Mouse (Mus musculus) hindbrain, embryonic 13.5 days (tissue): ENCODE data around the gene G6pc. TPM values are rescaled to one million over a fixed set of nuclear protein-coding genes. Genes with fewer than 3 reads are reported as not detected.
"Not testable (repeated sequence)": the region's sequence is repeated elsewhere in the genome, so short reads cannot be mapped to it uniquely, and the experiment has no call there.

Experiments
- ATAC-seq: fragments of 200-750 bp; cut with Nextera tagmentation; 2 replicates; pipeline ENCODE4 v1.8.0; 2017; ENCODE audit warnings: moderate TSS enrichment; ENCODE audit not compliant: low FRiP score
- H3K27ac ChIP-seq: fragments of 300-500 bp; sonication (generic); 2 replicates; pipeline ENCODE4 v1.5.1; 2015; ENCODE audit warnings: inconsistent platforms, mild to moderate bottlenecking, moderate library complexity
- H3K27me3 ChIP-seq: fragments of 300-500 bp; sonication (generic); 2 replicates; pipeline ENCODE4 v1.6.1; 2015; ENCODE audit warnings: mild to moderate bottlenecking, inconsistent platforms
- H3K36me3 ChIP-seq: fragments of 300-500 bp; sonication (generic); 2 replicates; pipeline ENCODE4 v1.6.1; 2015; ENCODE audit warnings: mild to moderate bottlenecking, inconsistent platforms
- H3K4me1 ChIP-seq: fragments of 300-500 bp; sonication (generic); replicated peaks from 2 replicates; pipeline ENCODE4 v1.6.1; 2015; ENCODE audit warnings: inconsistent platforms
- H3K4me2 ChIP-seq: fragments of 300-500 bp; sonication (generic); 2 replicates; pipeline ENCODE4 v1.6.1; 2015; ENCODE audit warnings: inconsistent platforms, mild to moderate bottlenecking, moderate library complexity
- H3K4me3 ChIP-seq: fragments of 300-500 bp; sonication (generic); 2 replicates; pipeline ENCODE4 v1.5.1; 2015; ENCODE audit warnings: mild to moderate bottlenecking, inconsistent platforms
- H3K9ac ChIP-seq: fragments of 300-500 bp; sonication (generic); 2 replicates; pipeline ENCODE4 v1.6.1; 2015; ENCODE audit warnings: mild to moderate bottlenecking, inconsistent platforms
- H3K9me3 ChIP-seq: fragments of 300-500 bp; sonication (generic); 2 replicates; pipeline ENCODE4 v1.6.1; 2016; ENCODE audit warnings: inconsistent platforms
- WGBS: fragments of 180-500 bp; shearing (Covaris S2); methylation state at CpG from one replicate; pipeline ENCODE4 v1.1.7; 2015; 5-methylcytosine and 5-hydroxymethylcytosine counted together
- polyA plus RNA-seq: library from polyadenylated mRNA; unstranded; fragments of >200 nt; fragmentation: Nextera tagmentation; extraction: Ambion mirVana; gene quantifications from 2 replicates; pipeline ENCODE4 v1.2.1, GENCODE M21; 2015

G6pc gene
- polyA plus RNA-seq, 1 experiment from 2014 or later: not detected

- no peak for ATAC-seq
- H3K4me1 ChIP-seq: no peaks in the 10 kb centered on the region
- 75% methylated on average over 3 of the region's 3 CpGs for WGBS
- no peaks in the 10 kb centered on the region for H3K27me3 ChIP-seq
- no peak overlapping the region for H3K27ac ChIP-seq
- no peak overlapping the region for H3K4me2 ChIP-seq
- no peaks in the 10 kb centered on the region for H3K36me3 ChIP-seq
- no peaks in the 10 kb centered on the region for H3K9me3 ChIP-seq
- no peak overlapping the region for H3K4me3 ChIP-seq
- no peak overlapping the region for H3K9ac ChIP-seq
Measured at GRCm38 (mm10) chr11:101360651-101361113, 6.7 kb upstream of the G6pc start.

- 82% methylated on average over 5 of the region's 5 CpGs for WGBS
- Histone ChIP-seq H3K27me3 (no peaks in the 10 kb centered on the region), H3K9me3 (no peaks in the 10 kb centered on the region), H3K27ac (no peak overlapping the region), H3K4me1 (no peaks in the 10 kb centered on the region), H3K9ac (no peak overlapping the region), H3K36me3 (no peaks in the 10 kb centered on the region), H3K4me3 (no peak overlapping the region), H3K4me2 (no peak overlapping the region)
- ATAC-seq: no peak
Measured at GRCm38 (mm10) chr11:101364531-101364931, 2.8 kb upstream of the G6pc start.

- Histone ChIP-seq H3K27me3 (no peaks in the 10 kb centered on the region), H3K4me2 (no peak overlapping the region), H3K9me3 (no peaks in the 10 kb centered on the region), H3K4me1 (no peaks in the 10 kb centered on the region), H3K36me3 (no peaks in the 10 kb centered on the region), H3K27ac (no peak overlapping the region), H3K9ac (no peak overlapping the region), H3K4me3 (no peak overlapping the region)
- 82% methylated on average over 5 of the region's 5 CpGs for WGBS
- ATAC-seq: no peak
Measured at GRCm38 (mm10) chr11:101370141-101370540, 2.8 kb downstream of the G6pc start.

- H3K36me3 ChIP-seq: no peaks in the 10 kb centered on the region
- H3K4me1 ChIP-seq: no peaks in the 10 kb centered on the region
- H3K27me3 ChIP-seq: no peaks in the 10 kb centered on the region
- no peaks in the 10 kb centered on the region for H3K9me3 ChIP-seq
- H3K4me2 ChIP-seq: no peak overlapping the region
- no peak overlapping the region for H3K4me3 ChIP-seq
- no peak overlapping the region for H3K27ac ChIP-seq
- no peak for ATAC-seq
- no peak overlapping the region for H3K9ac ChIP-seq
- 66% methylated on average over 7 of the region's 7 CpGs for WGBS
Measured at GRCm38 (mm10) chr11:101374421-101374938, 7.1 kb downstream of the G6pc start.

GRCm38 (mm10) chr11:101378196-101378595, 10.8 kb downstream of the G6pc start:
- 87% methylated on average over 8 of the region's 8 CpGs for WGBS
- not testable (repeated sequence) for ATAC-seq

GRCm38 (mm10) chr11:101378926-101379325, 11.6 kb downstream of the G6pc start:
- Histone ChIP-seq H3K27me3 (no peaks in the 10 kb centered on the region), H3K27ac (no peak overlapping the region), H3K4me2 (no peak overlapping the region), H3K4me3 (no peak overlapping the region), H3K9ac (no peak overlapping the region), H3K4me1 (no peaks in the 10 kb centered on the region), H3K36me3 (no peaks in the 10 kb centered on the region), H3K9me3 (no peaks in the 10 kb centered on the region)
- 86% methylated on average over 6 of the region's 6 CpGs for WGBS
- ATAC-seq: no peak

More at GRCm38 (mm10) chr11:101378196-101378595, 10.8 kb downstream of the G6pc start:
- H3K27me3 ChIP-seq, H3K9me3 ChIP-seq, H3K4me2 ChIP-seq, H3K27ac ChIP-seq, H3K4me1 ChIP-seq, H3K36me3 ChIP-seq, H3K4me3 ChIP-seq, H3K9ac ChIP-seq: not testable (repeated sequence)

- H3K9me3 ChIP-seq: no peaks in the 10 kb centered on the region
- no peaks in the 10 kb centered on the region for H3K27me3 ChIP-seq
- H3K27ac ChIP-seq: no peak overlapping the region
- WGBS: 17% methylated on average over 4 of the region's 4 CpGs
- H3K36me3 ChIP-seq: no peaks in the 10 kb centered on the region
- H3K4me2 ChIP-seq: no peak overlapping the region
- no peaks in the 10 kb centered on the region for H3K4me1 ChIP-seq
- H3K4me3 ChIP-seq: no peak overlapping the region
- H3K9ac ChIP-seq: no peak overlapping the region
- ATAC-seq: no peak
Measured at GRCm38 (mm10) chr11:101381817-101382216, 14.5 kb downstream of the G6pc start.

GRCm38 (mm10) chr11:101395110-101395509, 27.7 kb downstream of the G6pc start:
- Histone ChIP-seq H3K4me1 (no peaks in the 10 kb centered on the region), H3K9ac (no peak overlapping the region), H3K27me3 (peaks cover 5% of the 10 kb centered on the region; the same call in 1 of the 2 replicates), H3K4me3 (no peak overlapping the region), H3K27ac (no peak overlapping the region), H3K36me3 (no peaks in the 10 kb centered on the region), H3K4me2 (no peak overlapping the region), H3K9me3 (no peaks in the 10 kb centered on the region)
- whole genome bisulfite sequencing: 9% methylated on average over 8 of the region's 8 CpGs
- 0 out of 2 replicates have a peak, but pooled peaks have one; percentile 21 for ATAC-seq

- H3K27ac ChIP-seq: no peak overlapping the region
- peaks cover 14% of the 10 kb centered on the region for H3K4me1 ChIP-seq
- H3K4me2 ChIP-seq: no peak overlapping the region
- ATAC-seq: no peak
- H3K9me3 ChIP-seq: no peaks in the 10 kb centered on the region
- no peaks in the 10 kb centered on the region for H3K27me3 ChIP-seq
- H3K9ac ChIP-seq: no peak overlapping the region
- WGBS: 91% methylated on average over 2 of the region's 2 CpGs
- H3K4me3 ChIP-seq: no peak overlapping the region
- peaks cover 34% of the 10 kb centered on the region for H3K36me3 ChIP-seq
Measured at GRCm38 (mm10) chr11:101415306-101415705, 47.9 kb downstream of the G6pc start.

GRCm38 (mm10) chr11:101416433-101417100, 49.2 kb downstream of the G6pc start:
- Histone ChIP-seq H3K36me3 (peaks cover 22% of the 10 kb centered on the region), H3K9me3 (no peaks in the 10 kb centered on the region), H3K9ac (peak overlapping the region; percentile 90), H3K4me2 (peak overlapping the region; percentile 77), H3K27ac (peak overlapping the region; percentile 89), H3K27me3 (no peaks in the 10 kb centered on the region), H3K4me3 (peak overlapping the region; percentile 74), H3K4me1 (peaks cover 14% of the 10 kb centered on the region)
- peak; percentile 19; the same call in 1 of the 2 replicates for ATAC-seq
- 2% methylated on average over 11 of the region's 11 CpGs for WGBS

- Histone ChIP-seq H3K4me3 (peak within 1 kb of the TSS; percentile 74), H3K27ac (peak within 1 kb of the TSS; percentile 89), H3K4me1 (peaks cover 14% of the 10 kb centered on the region), H3K27me3 (no peaks in the 10 kb centered on the region), H3K9me3 (no peaks in the 10 kb centered on the region), H3K4me2 (peak within 1 kb of the TSS; percentile 77), H3K9ac (peak within 1 kb of the TSS; percentile 90), H3K36me3 (peaks cover 14% of the 10 kb centered on the region)
- peak; percentile 82 for ATAC-seq
- WGBS: under 1% methylated on average over 45 of the region's 45 CpGs
Measured at GRCm38 (mm10) chr11:101417101-101417855, 49.9 kb downstream of the G6pc start, which contains the start of gene Aarsd1. Gene Aarsd1, minus strand, starts transcription at chr11:101417615.

- peaks cover 19% of the 10 kb centered on the region for H3K4me1 ChIP-seq
- no peak for ATAC-seq
- WGBS: 60% methylated on average over 6 of the region's 6 CpGs
- no peaks in the 10 kb centered on the region for H3K36me3 ChIP-seq
- H3K4me2 ChIP-seq: no peak overlapping the region
- H3K27me3 ChIP-seq: no peaks in the 10 kb centered on the region
- no peak overlapping the region for H3K4me3 ChIP-seq
- no peaks in the 10 kb centered on the region for H3K9me3 ChIP-seq
- no peak overlapping the region for H3K27ac ChIP-seq
- no peak overlapping the region for H3K9ac ChIP-seq
Measured at GRCm38 (mm10) chr11:101418991-101419390, 51.6 kb downstream of the G6pc start.
